Mouse (Mus musculus): ENCODE data around the gene Bod1l. TPM values are rescaled to one million over a fixed set of nuclear protein-coding genes. Genes with fewer than 3 reads are reported as not detected.

The Bod1l gene
- total RNA-seq, 2 experiments from 2014 or later = 17.0 to 17.8 TPM

DNA sequence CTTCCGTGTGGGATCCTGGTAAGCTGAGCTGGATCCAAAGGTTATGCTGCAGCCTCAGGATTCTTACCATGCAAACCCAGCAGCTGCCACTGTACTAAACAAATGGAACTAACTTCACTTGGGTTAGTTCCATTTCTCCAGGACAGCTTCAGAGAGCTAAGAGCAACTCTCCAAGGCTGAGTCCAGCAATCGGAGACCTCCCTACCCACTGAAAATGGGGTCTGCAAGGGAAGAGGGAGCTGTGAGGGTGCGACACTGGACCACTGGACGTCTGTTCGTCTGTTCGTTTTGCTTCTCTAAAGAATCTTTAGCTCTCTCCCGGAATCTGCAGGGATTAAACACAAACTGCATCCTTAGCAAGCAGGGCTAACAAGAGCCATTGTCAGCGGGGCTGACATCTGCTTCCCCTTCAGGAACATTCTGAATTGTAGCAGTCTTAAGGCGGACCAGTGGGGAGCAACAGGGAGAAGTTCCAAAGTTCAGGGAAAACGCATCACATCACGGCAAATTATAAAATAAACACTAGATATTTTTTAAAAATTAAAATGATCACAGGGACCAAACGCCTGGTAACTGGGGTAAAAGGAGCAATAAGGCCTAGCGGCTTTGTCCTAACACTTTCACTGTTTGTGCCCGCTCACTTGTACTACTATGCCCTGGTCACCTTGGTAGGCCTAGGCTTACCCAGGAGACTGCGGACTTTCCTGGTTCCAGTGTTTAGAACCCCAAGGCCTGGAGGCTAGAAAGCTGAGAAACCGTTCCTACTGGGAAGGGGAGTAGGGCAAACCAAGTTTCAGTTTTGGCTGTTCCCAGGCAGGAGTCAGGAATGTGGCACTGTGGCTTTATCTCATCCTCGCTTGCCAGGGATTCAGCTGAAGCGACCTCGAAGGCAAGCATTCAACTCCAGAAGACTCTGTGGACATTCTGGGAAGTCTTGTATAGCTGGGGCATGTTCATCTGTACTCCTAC lies 85.2 kb downstream of the Bod1l start:
- DNase-seq = no peak

DNA sequence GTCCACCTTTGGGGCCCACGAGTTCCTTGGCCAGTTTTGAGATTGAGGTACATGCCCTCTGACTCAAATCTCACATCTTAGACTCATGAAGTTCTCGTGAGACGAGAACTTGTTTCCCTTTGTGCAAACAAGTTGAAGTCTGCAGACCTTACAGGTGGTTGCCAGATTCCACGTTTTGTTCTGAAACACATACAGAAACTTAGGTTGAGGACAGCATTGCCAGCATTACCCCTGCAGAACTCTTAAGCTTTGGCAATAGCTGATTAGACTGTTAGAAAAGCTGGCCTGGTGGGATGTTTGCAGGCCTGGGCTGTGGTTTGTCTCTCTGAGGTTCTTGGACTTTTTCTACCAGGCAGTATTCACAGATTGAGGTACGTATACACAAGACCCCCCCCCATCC lies 86.8 kb downstream of the Bod1l start:
- DNase-seq = no peak

DNA sequence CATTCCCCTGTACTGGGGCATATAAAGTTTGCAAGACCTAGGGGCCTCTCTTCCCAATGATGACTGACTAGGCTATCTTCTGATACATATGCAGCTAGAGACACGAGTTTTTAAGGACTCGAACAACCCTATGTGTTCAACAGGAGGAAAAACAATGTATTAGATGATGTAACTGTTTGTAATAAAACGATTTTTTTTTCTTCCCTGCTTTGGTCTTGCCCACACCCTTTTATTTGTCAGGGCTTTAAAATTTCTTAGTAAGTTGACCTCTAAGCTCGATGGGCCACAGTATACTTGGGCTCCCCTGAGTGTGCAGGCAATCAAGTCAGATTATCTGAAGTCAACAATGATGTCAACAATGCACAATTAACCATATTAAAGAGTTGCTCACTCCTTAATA lies 87.7 kb downstream of the Bod1l start:
- DNase-seq = no peak

GRCm38 (mm10) chr5:41755373-41755960 lies 88.6 kb downstream of the Bod1l start:
- no peak for DNase-seq

- no peak for DNase-seq
These were observed 89.3 kb downstream of the Bod1l start for GRCm38 (mm10) chr5:41754836-41755235.

- DNase-seq = no peak
These were observed 89.8 kb downstream of the Bod1l start for GRCm38 (mm10) chr5:41754226-41754775.

GRCm38 (mm10) chr5:41752721-41753120 lies 91.4 kb downstream of the Bod1l start:
- no peak for DNase-seq

DNA sequence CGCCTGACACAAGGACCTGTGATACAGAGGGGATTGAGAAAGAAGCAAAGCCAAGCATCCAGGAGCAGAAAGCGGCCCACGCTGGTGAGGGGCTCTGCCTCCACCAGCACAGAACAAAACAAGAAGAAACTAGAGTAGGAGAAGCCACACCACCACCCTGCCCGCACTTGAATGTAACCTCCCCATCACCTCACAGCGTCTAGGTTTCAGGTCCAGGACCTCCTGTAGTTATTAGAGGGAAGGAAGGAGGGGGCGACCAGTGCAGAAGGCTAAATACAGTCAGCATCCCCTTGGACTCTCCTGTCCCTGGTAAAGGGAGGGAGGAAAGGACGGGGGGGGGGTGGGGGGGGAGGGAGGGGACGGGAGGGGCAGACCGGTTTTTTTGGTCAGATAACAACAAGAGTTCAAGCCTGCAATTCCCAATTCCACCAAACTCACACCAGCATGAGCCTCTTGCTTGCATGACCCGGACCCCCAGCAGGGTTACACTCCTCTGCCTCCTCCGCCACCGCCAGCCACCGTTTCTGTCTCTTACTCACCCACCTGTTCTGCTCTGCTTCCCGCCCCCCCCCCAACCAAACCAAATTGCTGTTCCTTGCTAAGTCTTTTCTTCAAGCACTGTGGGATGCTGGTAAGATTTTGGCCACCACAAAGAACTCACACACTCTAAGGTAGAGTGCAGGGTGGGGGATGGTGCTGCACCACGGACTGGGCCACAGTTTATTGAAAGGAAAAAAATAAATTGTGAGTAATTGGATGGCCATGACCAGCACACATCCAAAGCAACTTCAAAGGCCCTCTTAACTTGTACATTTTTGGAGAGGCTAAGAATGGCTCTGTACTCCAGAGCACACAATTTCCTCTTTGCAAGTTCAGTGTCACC lies 99.0 kb downstream of the Bod1l start:
- DNase-seq = no peak

DNA sequence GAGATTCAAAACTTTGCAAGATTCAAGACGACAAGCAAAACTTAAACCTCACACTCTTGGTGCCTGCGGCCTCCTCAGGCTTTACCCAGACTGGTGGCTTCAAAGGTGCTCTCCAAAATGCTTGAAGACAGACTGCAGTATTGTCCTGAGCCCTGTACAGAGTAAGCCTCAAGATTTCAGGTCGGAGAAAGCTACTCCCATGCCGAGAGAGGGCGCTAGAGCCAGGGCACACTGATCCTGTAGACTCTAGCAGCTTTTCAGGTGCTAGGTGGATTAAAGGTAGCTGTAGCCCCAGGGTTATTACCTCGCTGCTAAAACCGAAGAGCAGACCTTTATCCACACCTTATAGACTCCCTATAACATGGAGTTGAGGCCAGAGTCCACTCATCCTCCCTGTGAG lies 99.9 kb downstream of the Bod1l start:
- no peak for DNase-seq

DNA sequence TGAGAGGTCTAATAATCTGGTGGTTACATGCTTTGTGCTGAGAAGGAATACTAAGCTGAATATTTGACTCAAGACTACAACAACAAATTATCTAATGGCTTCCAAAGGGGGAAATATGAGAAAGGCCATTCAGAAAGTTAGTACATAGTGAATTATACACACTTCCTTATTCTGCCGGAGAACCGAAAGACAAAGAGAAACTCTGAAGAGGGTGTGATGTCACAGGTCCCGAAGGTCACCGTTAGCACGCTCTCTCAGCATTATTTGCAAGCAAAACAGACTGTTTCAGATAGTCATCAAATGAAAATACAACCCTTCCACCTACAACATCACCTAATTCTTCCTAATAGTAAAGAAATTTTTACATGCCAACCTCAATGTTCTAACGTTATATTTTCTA lies 105.3 kb downstream of the Bod1l start:
- no peak for DNase-seq

Small RNAs within 50 kb of the gene (microRNA-seq; reads per million reads assigned to microRNA genes)
- gene Mir6414 = 0 reads per million in 2 experiments

Other genes with a start within 250 kb of the Bod1l start
- 10 to 100 TPM; 50.7 to 51.6 TPM for gene Rab28, start 136.2 kb downstream of the Bod1l start, total RNA-seq (2021)
- gene Nkx3-2, start 79.8 kb downstream of the Bod1l start, total RNA-seq (2021) = not detected
- not detected for gene Gm16223, start 223.6 kb upstream of the Bod1l start, total RNA-seq (2021)

Data from heart, postnatal 4 days (tissue).